Mouse (Mus musculus) heart, embryonic 11.5 days (tissue): ENCODE results near the gene Denr. TPM values are rescaled to one million over a fixed set of nuclear protein-coding genes. Genes with fewer than 3 reads are reported as not detected.

ENCODE experiments used
- ATAC-seq: fragments of 200-750 bp; cut with Nextera tagmentation; replicated peaks from 2 replicates; pipeline ENCODE4 v1.8.0; 2017; ENCODE audit warnings: moderate library complexity; ENCODE audit not compliant: insufficient number of reproducible peaks, low FRiP score, low TSS enrichment
- H3K27ac ChIP-seq: fragments of 300-500 bp; sonication (generic); 2 replicates; pipeline ENCODE4 v1.5.1; 2014; ENCODE audit warnings: mild to moderate bottlenecking, low read depth, low read length
- H3K27me3 ChIP-seq: fragments of 300-500 bp; sonication (generic); 2 replicates; pipeline ENCODE4 v1.6.1; 2014; ENCODE audit warnings: mild to moderate bottlenecking, low read length, mixed read lengths; ENCODE audit not compliant: control insufficient read depth, insufficient read depth
- H3K36me3 ChIP-seq: fragments of 300-500 bp; sonication (generic); 2 replicates; pipeline ENCODE4 v1.6.1; 2014; ENCODE audit warnings: mild to moderate bottlenecking, low read length, moderate library complexity, mixed read lengths; ENCODE audit not compliant: control insufficient read depth, insufficient read depth
- H3K4me1 ChIP-seq: fragments of 300-500 bp; sonication (generic); 2 replicates; pipeline ENCODE4 v1.6.1; 2014; ENCODE audit warnings: low read length; ENCODE audit not compliant: control insufficient read depth, insufficient read depth
- H3K4me2 ChIP-seq: fragments of 300-500 bp; sonication (generic); 2 replicates; pipeline ENCODE4 v1.6.1; 2014; ENCODE audit warnings: mild to moderate bottlenecking, moderate library complexity
- H3K4me3 ChIP-seq: fragments of 300-500 bp; sonication (generic); 2 replicates; pipeline ENCODE4 v1.5.1; 2014; ENCODE audit warnings: low read depth, low read length
- H3K9ac ChIP-seq: fragments of 300-500 bp; sonication (generic); 2 replicates; pipeline ENCODE4 v1.6.1; 2014; ENCODE audit warnings: mild to moderate bottlenecking, low read depth, low read length, moderate library complexity
- H3K9me3 ChIP-seq: fragments of 300-500 bp; sonication (generic); replicated peaks from 2 replicates; pipeline ENCODE4 v1.6.1; 2016; ENCODE audit warnings: low read length; ENCODE audit not compliant: control insufficient read depth
- whole genome bisulfite sequencing: fragments of 180-500 bp; shearing (Covaris S2); extraction: QIAGEN DNeasy Blood & Tissue Kit; methylation state at CpG from one replicate; pipeline ENCODE4 v1.1.7; 2014; ENCODE audit not compliant: insufficient replicate concordance; 5-methylcytosine and 5-hydroxymethylcytosine counted together
- polyA plus RNA-seq: library from polyadenylated mRNA; unstranded; fragments of >200 nt; fragmentation: Nextera tagmentation; extraction: Ambion mirVana; gene quantifications from 2 replicates; pipeline ENCODE4 v1.2.1, GENCODE M21; 2014

Gene Denr
- polyA plus RNA-seq, 1 experiment from 2014 or later, result 110 TPM

GRCm38 (mm10) chr5:123927118-123927517 lies 20.1 kb downstream of the Denr start, which contains the start of gene Gm43518:
Gm43518 (plus strand) TSS chr5:123927418.
- no peak for ATAC-seq
- peaks cover 30% of the 10 kb centered on the region for H3K36me3 ChIP-seq
- no peak within 1 kb of the TSS for H3K4me3 ChIP-seq
- H3K27me3 ChIP-seq, result no peaks in the 10 kb centered on the region
- H3K4me1 ChIP-seq, result peaks cover 5% of the 10 kb centered on the region; the same call in 1 of the 2 replicates
- no peaks in the 10 kb centered on the region for H3K9me3 ChIP-seq
- no peak within 1 kb of the TSS for H3K27ac ChIP-seq
- WGBS, result 92% methylated on average over 9 of the region's 9 CpGs
- H3K4me2 ChIP-seq, result no peak within 1 kb of the TSS
- H3K9ac ChIP-seq, result no peak within 1 kb of the TSS

GRCm38 (mm10) chr5:123930508-123930989 lies 23.6 kb downstream of the Denr start, which contains the start of gene Ccdc62:
Ccdc62 (plus strand) TSS chr5:123930679.
- Histone ChIP-seq H3K36me3 (peaks cover 16% of the 10 kb centered on the region), H3K4me3 (peak within 1 kb of the TSS; percentile 77), H3K4me2 (peak within 1 kb of the TSS; percentile 88), H3K27ac (peak within 1 kb of the TSS; percentile 87), H3K9ac (peak within 1 kb of the TSS; percentile 97), H3K4me1 (peaks cover 7% of the 10 kb centered on the region; the same call in 1 of the 2 replicates), H3K27me3 (no peaks in the 10 kb centered on the region), H3K9me3 (no peaks in the 10 kb centered on the region)
- under 1% methylated on average over 56 of the region's 56 CpGs for WGBS
- ATAC-seq, result peak; percentile 93

- H3K9me3 ChIP-seq, result no peaks in the 10 kb centered on the region
- no peaks in the 10 kb centered on the region for H3K27me3 ChIP-seq
- H3K36me3 ChIP-seq, result peaks cover 15% of the 10 kb centered on the region
- H3K9ac ChIP-seq, result peak overlapping the region; percentile 97
- peaks cover 7% of the 10 kb centered on the region; the same call in 1 of the 2 replicates for H3K4me1 ChIP-seq
- peak overlapping the region; percentile 77 for H3K4me3 ChIP-seq
- 48% methylated on average over 13 of the region's 13 CpGs for WGBS
- peak overlapping the region; percentile 88 for H3K4me2 ChIP-seq
- H3K27ac ChIP-seq, result no peak overlapping the region
- no peak for ATAC-seq
These were observed 24.2 kb downstream of the Denr start for GRCm38 (mm10) chr5:123931131-123931530.

DNA sequence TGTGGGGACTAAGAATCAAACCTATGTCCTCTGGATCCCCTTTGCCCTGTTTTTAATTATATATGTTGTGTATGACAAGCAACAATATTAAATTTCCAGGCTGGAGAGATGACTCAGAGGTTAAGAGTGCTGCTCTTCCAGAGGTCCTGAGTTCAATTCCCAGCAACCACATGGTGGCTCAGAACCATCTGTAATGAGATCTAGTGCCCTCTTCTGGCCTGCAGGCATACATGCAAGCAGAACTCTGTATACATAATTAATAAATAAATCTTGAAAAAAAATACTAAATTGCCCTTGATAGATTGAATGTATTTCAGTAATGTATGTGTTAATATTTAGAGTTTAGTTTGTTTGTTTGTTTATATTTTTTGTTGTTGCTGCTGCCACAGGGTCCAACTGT lies 26.0 kb downstream of the Denr start:
- no peak overlapping the region for H3K4me3 ChIP-seq
- no peak overlapping the region for H3K9ac ChIP-seq
- no peaks in the 10 kb centered on the region for H3K27me3 ChIP-seq
- no peaks in the 10 kb centered on the region for H3K9me3 ChIP-seq
- no peak overlapping the region for H3K4me2 ChIP-seq
- no peak overlapping the region for H3K27ac ChIP-seq
- peaks cover 7% of the 10 kb centered on the region; the same call in 1 of the 2 replicates for H3K4me1 ChIP-seq
- peaks cover 5% of the 10 kb centered on the region for H3K36me3 ChIP-seq
- no peak for ATAC-seq

DNA sequence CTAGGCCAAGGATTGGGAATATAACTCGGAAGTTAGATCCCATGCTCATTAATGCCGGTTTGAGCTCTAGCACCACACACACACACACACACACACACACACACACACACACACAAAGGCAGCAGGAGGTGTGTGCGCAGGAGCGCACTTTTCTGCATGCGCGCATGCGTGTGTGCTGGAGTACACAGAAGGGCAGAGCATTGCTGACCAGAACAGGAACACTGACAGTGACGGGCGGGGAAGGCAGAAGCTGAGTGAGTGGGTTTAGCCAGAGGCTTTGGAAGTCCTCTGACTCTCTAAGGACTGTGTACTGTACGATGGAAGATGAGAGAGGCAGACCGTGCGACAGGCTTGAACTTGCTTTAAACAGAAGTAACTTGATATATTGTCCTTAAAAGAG lies 26.6 kb downstream of the Denr start:
- ATAC-seq, result no peak
- Histone ChIP-seq H3K36me3 (peaks cover 3% of the 10 kb centered on the region; the same call in 1 of the 2 replicates), H3K4me1 (peaks cover 7% of the 10 kb centered on the region; the same call in 1 of the 2 replicates), H3K27me3 (no peaks in the 10 kb centered on the region), H3K27ac (no peak overlapping the region), H3K4me3 (no peak overlapping the region), H3K9me3 (no peaks in the 10 kb centered on the region), H3K9ac (peak overlapping the region; percentile 63; the same call in 1 of the 2 replicates), H3K4me2 (peak overlapping the region; percentile 47; the same call in 1 of the 2 replicates)
- 86% methylated on average over 12 of the region's 12 CpGs for WGBS

DNA sequence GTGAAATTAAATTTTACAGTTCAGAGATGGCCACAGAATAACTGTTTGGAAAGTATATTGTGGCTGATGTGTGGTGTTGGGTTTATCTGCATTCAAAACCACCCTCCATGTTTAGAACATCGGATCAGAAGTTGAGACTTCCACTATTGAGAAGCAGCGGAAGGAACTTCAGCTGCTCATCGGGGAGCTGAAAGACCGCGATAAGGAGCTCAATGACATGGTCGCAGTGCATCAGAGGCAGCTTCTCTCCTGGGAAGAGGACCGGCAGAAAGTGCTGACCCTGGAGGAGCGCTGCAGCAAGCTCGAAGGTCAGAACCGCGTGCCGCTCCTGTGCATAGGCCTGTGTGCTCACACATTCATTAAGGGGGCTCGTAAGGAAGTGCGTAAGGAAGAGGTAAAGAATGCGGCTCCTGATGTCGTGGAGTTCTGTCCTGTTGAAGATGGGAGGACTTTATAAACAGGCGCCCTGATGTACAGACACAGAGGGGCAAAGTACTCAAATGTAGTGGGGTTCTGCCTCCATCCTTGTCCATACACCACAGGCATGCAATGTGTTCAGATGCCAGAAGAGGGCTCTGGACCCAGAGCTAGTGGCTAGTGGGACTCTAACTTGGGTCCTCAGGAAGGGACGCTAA lies 27.1 kb downstream of the Denr start:
- WGBS, result 25% methylated on average over 18 of the region's 18 CpGs
- Histone ChIP-seq H3K4me1 (peaks cover 7% of the 10 kb centered on the region; the same call in 1 of the 2 replicates), H3K36me3 (no peaks in the 10 kb centered on the region; the same call in 1 of the 2 replicates), H3K27me3 (no peaks in the 10 kb centered on the region), H3K9me3 (no peaks in the 10 kb centered on the region), H3K9ac (peak overlapping the region; percentile 63), H3K27ac (no peak overlapping the region), H3K4me3 (no peak overlapping the region), H3K4me2 (peak overlapping the region; percentile 47)
- no peak for ATAC-seq

- Histone ChIP-seq H3K4me2 (no peak overlapping the region), H3K4me3 (no peak overlapping the region), H3K36me3 (no peaks in the 10 kb centered on the region), H3K4me1 (peaks cover 7% of the 10 kb centered on the region; the same call in 1 of the 2 replicates), H3K27me3 (no peaks in the 10 kb centered on the region), H3K27ac (no peak overlapping the region), H3K9me3 (no peaks in the 10 kb centered on the region), H3K9ac (no peak overlapping the region)
- no peak for ATAC-seq
- WGBS, result 82% methylated on average over 5 of the region's 5 CpGs
These were observed 29.0 kb downstream of the Denr start for GRCm38 (mm10) chr5:123935931-123936330.

DNA sequence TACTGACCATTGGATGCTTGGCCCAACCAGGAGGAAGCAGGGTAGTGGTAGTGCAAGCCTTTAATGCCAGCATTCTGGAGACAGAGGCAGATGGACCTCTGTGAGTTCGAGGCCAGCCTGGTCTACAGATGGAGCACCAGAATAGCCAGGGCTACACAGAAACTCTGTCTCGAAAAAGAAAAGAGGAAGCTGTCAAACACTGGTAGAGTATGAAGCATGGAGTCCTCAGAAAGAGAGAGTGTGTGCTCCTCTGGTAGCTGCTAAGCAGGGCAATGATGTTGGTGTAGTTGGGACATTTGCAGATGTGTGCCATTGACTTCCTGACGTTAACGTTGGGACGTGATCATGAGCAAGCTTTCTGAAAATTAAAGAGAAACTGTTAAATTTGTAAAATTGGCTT lies 31.5 kb downstream of the Denr start:
- H3K27ac ChIP-seq, result no peak overlapping the region
- peaks cover 2% of the 10 kb centered on the region; the same call in 1 of the 2 replicates for H3K4me1 ChIP-seq
- H3K4me3 ChIP-seq, result no peak overlapping the region
- H3K9ac ChIP-seq, result no peak overlapping the region
- no peak for ATAC-seq
- 80% methylated on average over 5 of the region's 5 CpGs for WGBS
- no peaks in the 10 kb centered on the region for H3K36me3 ChIP-seq
- H3K4me2 ChIP-seq, result no peak overlapping the region
- no peaks in the 10 kb centered on the region for H3K27me3 ChIP-seq
- H3K9me3 ChIP-seq, result no peaks in the 10 kb centered on the region
